Mouse (Mus musculus): ENCODE measurements around the gene Pgs1. TPM values are rescaled to one million over a fixed set of nuclear protein-coding genes. Genes with fewer than 3 reads are reported as not detected.
A peak's percentile ranks its signal among the peaks of the same experiment; 100 is the strongest.

The Pgs1 gene
- polyA plus RNA-seq (2015; fragmentation: Nextera tagmentation; extraction: Ambion mirVana), result 88.6 and 89.5 TPM in 2 replicates

GRCm38 (mm10) chr11:117986126-117987031 lies at the start of gene Pgs1:
TSS of gene Pgs1 (plus strand) at chr11:117986292.
- peak within 1 kb of the TSS; percentile 98 for H3K27ac ChIP-seq (ENCODE audit: low read length)
- ATAC-seq (peak; percentile 83), DNase-seq (ENCODE audit: low spot score) (peak; percentile 95)
- TF ChIP-seq EP300 (IDR thresholded peaks at IDR 0.05), result no peak
- no peak for TF ChIP-seq CTCF (IDR thresholded peaks at IDR 0.05)
- WGBS, result 6% methylated on average over 50 of the region's 51 CpGs
- H3K4me1 ChIP-seq (ENCODE audit: insufficient read depth, low read depth, low read length), result peaks cover 24% of the 10 kb centered on the region; the same call in 1 of the 2 replicates
- peak within 1 kb of the TSS; percentile 97 for H3K9ac ChIP-seq (replicated peaks; ENCODE audit: low read depth)
- H3K4me2 ChIP-seq (replicated peaks; ENCODE audit: low read depth, low read length), result peak within 1 kb of the TSS; percentile 60
- H3K36me3 ChIP-seq (ENCODE audit: insufficient read depth, low read length), result no peaks in the 10 kb centered on the region
- no peaks in the 10 kb centered on the region for H3K9me3 ChIP-seq (ENCODE audit: low read length)
- no peaks in the 10 kb centered on the region for H3K27me3 ChIP-seq (replicated peaks; ENCODE audit: insufficient read depth, low read length)
- H3K4me3 ChIP-seq (ENCODE audit: low read depth, low read length), result peak within 1 kb of the TSS; percentile 100

GRCm38 (mm10) chr11:117939004-117939730 lies 46.9 kb upstream of the Pgs1 start:
- H3K9ac ChIP-seq (replicated peaks; ENCODE audit: low read depth), result no peak overlapping the region
- H3K4me1 ChIP-seq (ENCODE audit: insufficient read depth, low read depth, low read length), result peaks cover 34% of the 10 kb centered on the region
- no peaks in the 10 kb centered on the region for H3K9me3 ChIP-seq (ENCODE audit: low read length)
- no peak for TF ChIP-seq CTCF (IDR thresholded peaks at IDR 0.05)
- no peak for TF ChIP-seq EP300 (IDR thresholded peaks at IDR 0.05)
- H3K4me2 ChIP-seq (replicated peaks; ENCODE audit: low read depth, low read length), result no peak overlapping the region
- no peak for ATAC-seq
- 36% methylated on average over 4 of the region's 4 CpGs for WGBS
- no peak overlapping the region for H3K27ac ChIP-seq (ENCODE audit: low read length)
- DNase-seq (ENCODE audit: low spot score), result no peak
- H3K27me3 ChIP-seq (replicated peaks; ENCODE audit: insufficient read depth, low read length), result no peaks in the 10 kb centered on the region
- no peaks in the 10 kb centered on the region for H3K36me3 ChIP-seq (ENCODE audit: insufficient read depth, low read length)
- no peak overlapping the region for H3K4me3 ChIP-seq (ENCODE audit: low read depth, low read length)

DNA sequence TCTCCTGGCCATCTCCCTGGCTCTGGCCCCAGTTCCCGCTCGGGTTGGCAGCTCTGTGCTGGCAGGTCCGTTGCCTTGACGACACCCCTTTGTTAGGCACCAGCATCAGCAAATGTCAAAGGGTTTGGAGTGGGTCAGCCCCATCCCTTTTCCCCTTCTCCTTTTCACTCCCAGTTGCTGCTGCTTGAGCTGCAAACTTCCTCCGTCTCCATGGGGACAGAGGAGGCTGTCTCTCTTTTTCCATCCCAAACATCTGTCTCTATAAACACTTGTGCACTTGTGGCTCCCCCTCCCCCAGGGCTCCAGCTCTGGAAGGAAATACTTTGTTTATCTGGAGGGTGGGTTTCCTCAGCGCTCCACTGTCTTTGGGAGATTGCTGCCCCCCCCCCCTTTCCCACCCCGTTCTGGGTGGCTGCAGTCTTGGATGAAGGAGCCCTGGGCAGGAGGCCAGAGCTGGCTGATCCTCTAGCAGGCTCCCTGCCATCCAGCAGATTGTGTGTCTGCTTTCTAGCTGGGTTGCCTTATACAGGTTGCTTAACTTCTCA lies 46.3 kb upstream of the Pgs1 start:
- peak; percentile 95 for DNase-seq (ENCODE audit: low spot score)
- Histone ChIP-seq H3K4me3 (ENCODE audit: low read depth, low read length) (no peak overlapping the region), H3K4me2 (replicated peaks; ENCODE audit: low read depth, low read length) (no peak overlapping the region), H3K27me3 (replicated peaks; ENCODE audit: insufficient read depth, low read length) (no peaks in the 10 kb centered on the region), H3K27ac (ENCODE audit: low read length) (peak overlapping the region; percentile 52; the same call in 1 of the 2 replicates), H3K9ac (replicated peaks; ENCODE audit: low read depth) (no peak overlapping the region), H3K4me1 (ENCODE audit: insufficient read depth, low read depth, low read length) (peaks cover 27% of the 10 kb centered on the region; the same call in 1 of the 2 replicates), H3K36me3 (ENCODE audit: insufficient read depth, low read length) (no peaks in the 10 kb centered on the region), H3K9me3 (ENCODE audit: low read length) (no peaks in the 10 kb centered on the region)
- whole genome bisulfite sequencing, result 1% methylated on average over 7 of the region's 7 CpGs
- ATAC-seq, result peak; percentile 87
- TF ChIP-seq CTCF (IDR thresholded peaks at IDR 0.05), result no peak; the same call in 1 of the 2 replicates
- peak; percentile 92 for TF ChIP-seq EP300 (IDR thresholded peaks at IDR 0.05)

DNA sequence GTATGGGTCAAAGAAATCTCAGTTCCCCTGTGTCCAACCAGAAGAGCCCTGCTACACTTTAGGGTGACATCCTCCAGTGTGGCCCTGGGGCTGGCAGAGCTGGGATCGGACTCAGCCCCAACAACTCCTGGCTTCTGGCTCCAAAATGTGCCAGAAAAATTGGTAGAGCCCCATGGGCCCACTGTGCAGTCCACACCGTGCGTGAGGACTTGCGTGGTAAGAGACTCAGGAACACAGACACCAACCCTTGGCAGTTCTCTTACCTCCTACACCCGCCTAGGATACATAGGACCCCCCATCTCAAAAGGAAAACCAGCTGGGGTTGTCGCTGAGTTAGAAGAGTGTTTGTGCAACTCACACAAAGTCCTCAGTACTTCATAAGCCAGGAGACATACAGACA lies 45.2 kb upstream of the Pgs1 start:
- H3K4me2 ChIP-seq (replicated peaks; ENCODE audit: low read depth, low read length), result no peak overlapping the region
- WGBS, result 91% methylated on average over 6 of the region's 6 CpGs
- no peaks in the 10 kb centered on the region for H3K36me3 ChIP-seq (ENCODE audit: insufficient read depth, low read length)
- TF ChIP-seq EP300 (IDR thresholded peaks at IDR 0.05) (no peak), CTCF (IDR thresholded peaks at IDR 0.05) (no peak)
- ATAC-seq (no peak), DNase-seq (ENCODE audit: low spot score) (no peak)
- no peaks in the 10 kb centered on the region for H3K9me3 ChIP-seq (ENCODE audit: low read length)
- H3K4me1 ChIP-seq (ENCODE audit: insufficient read depth, low read depth, low read length), result peaks cover 17% of the 10 kb centered on the region
- no peak overlapping the region for H3K4me3 ChIP-seq (ENCODE audit: low read depth, low read length)
- H3K27me3 ChIP-seq (replicated peaks; ENCODE audit: insufficient read depth, low read length), result no peaks in the 10 kb centered on the region
- H3K9ac ChIP-seq (replicated peaks; ENCODE audit: low read depth), result no peak overlapping the region
- no peak overlapping the region for H3K27ac ChIP-seq (ENCODE audit: low read length)

DNA sequence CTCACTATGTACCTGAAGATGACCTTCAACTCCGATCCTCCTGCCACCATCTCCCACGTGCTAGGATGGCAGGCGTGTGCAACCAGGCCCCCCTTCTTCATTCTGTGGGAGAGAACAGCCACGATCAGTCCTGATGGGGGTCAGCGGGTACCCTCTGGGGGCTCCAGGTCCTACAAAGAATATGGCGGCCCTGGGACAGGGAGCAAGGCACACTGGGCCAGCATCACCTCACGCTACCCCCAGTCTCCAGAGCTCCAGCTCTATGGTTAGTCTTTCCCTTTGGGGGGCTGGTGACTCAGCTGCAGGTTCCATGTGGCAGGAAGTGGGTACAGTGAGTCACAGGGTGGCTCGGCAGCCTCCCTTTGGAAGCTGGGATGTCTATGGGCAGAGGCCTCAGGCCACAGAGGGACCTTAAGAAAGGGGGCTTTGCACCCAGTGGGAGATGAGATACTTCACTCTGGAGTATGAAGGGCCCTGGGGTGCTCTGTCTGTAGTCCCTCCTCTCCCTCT lies 44.7 kb upstream of the Pgs1 start:
- ATAC-seq (no peak), DNase-seq (ENCODE audit: low spot score) (no peak)
- Histone ChIP-seq H3K9ac (replicated peaks; ENCODE audit: low read depth) (no peak overlapping the region), H3K9me3 (ENCODE audit: low read length) (no peaks in the 10 kb centered on the region), H3K4me3 (ENCODE audit: low read depth, low read length) (no peak overlapping the region), H3K4me2 (replicated peaks; ENCODE audit: low read depth, low read length) (no peak overlapping the region), H3K4me1 (ENCODE audit: insufficient read depth, low read depth, low read length) (peaks cover 13% of the 10 kb centered on the region), H3K27me3 (replicated peaks; ENCODE audit: insufficient read depth, low read length) (no peaks in the 10 kb centered on the region), H3K36me3 (ENCODE audit: insufficient read depth, low read length) (no peaks in the 10 kb centered on the region), H3K27ac (ENCODE audit: low read length) (no peak overlapping the region)
- 87% methylated on average over 8 of the region's 8 CpGs for WGBS
- no peak for TF ChIP-seq EP300 (IDR thresholded peaks at IDR 0.05)
- TF ChIP-seq CTCF (IDR thresholded peaks at IDR 0.05), result no peak

- no peaks in the 10 kb centered on the region for H3K9me3 ChIP-seq (ENCODE audit: low read length)
- H3K9ac ChIP-seq (replicated peaks; ENCODE audit: low read depth), result no peak overlapping the region
- H3K36me3 ChIP-seq (ENCODE audit: insufficient read depth, low read length), result no peaks in the 10 kb centered on the region
- DNase-seq (ENCODE audit: low spot score) (no peak), ATAC-seq (no peak)
- H3K27me3 ChIP-seq (replicated peaks; ENCODE audit: insufficient read depth, low read length), result no peaks in the 10 kb centered on the region
- no peak overlapping the region for H3K27ac ChIP-seq (ENCODE audit: low read length)
- WGBS, result 48% methylated on average over 4 of the region's 4 CpGs
- no peak overlapping the region for H3K4me2 ChIP-seq (replicated peaks; ENCODE audit: low read depth, low read length)
- TF ChIP-seq EP300 (IDR thresholded peaks at IDR 0.05) (0 out of 2 replicates have a peak, but pooled peaks have one; percentile 11), CTCF (IDR thresholded peaks at IDR 0.05) (no peak)
- H3K4me3 ChIP-seq (ENCODE audit: low read depth, low read length), result no peak overlapping the region
- peaks cover 10% of the 10 kb centered on the region for H3K4me1 ChIP-seq (ENCODE audit: insufficient read depth, low read depth, low read length)
These were observed 44.2 kb upstream of the Pgs1 start for GRCm38 (mm10) chr11:117941848-117942247.
